Mouse (Mus musculus) limb, embryonic 12.5 days (tissue): ENCODE results near the gene Itga10. TPM values are rescaled to one million over a fixed set of nuclear protein-coding genes. Genes with fewer than 3 reads are reported as not detected.

Experiments
- ATAC-seq: fragments of 200-750 bp; cut with Nextera tagmentation; 2 replicates; pipeline ENCODE4 v1.8.0; 2017; ENCODE audit warnings: low read depth, moderate TSS enrichment; ENCODE audit not compliant: insufficient number of reproducible peaks, insufficient read depth, low FRiP score, low TSS enrichment
- H3K27ac ChIP-seq: fragments of 300-500 bp; sonication (generic); 2 replicates; pipeline ENCODE4 v1.5.1; 2016; ENCODE audit warnings: mild to moderate bottlenecking, moderate library complexity
- H3K27me3 ChIP-seq: fragments of 300-500 bp; sonication (generic); 2 replicates; pipeline ENCODE4 v1.6.1; 2016; ENCODE audit warnings: mild to moderate bottlenecking, moderate library complexity
- H3K36me3 ChIP-seq: fragments of 300-500 bp; sonication (generic); 2 replicates; pipeline ENCODE4 v1.6.1; 2016; ENCODE audit warnings: mild to moderate bottlenecking, moderate library complexity
- H3K4me1 ChIP-seq: fragments of 300-500 bp; sonication (generic); replicated peaks from 2 replicates; pipeline ENCODE4 v1.6.1; 2016
- H3K4me2 ChIP-seq: fragments of 300-500 bp; sonication (generic); 2 replicates; pipeline ENCODE4 v1.6.1; 2016; ENCODE audit warnings: mild to moderate bottlenecking, moderate library complexity
- H3K4me3 ChIP-seq: fragments of 300-500 bp; sonication (generic); replicated peaks from 2 replicates; pipeline ENCODE4 v1.5.1; 2016; ENCODE audit warnings: mild to moderate bottlenecking
- H3K9ac ChIP-seq: fragments of 300-500 bp; sonication (generic); replicated peaks from 2 replicates; pipeline ENCODE4 v1.6.1; 2016; ENCODE audit warnings: mild to moderate bottlenecking, moderate library complexity
- H3K9me3 ChIP-seq: fragments of 300-500 bp; sonication (generic); 2 replicates; pipeline ENCODE4 v1.6.1; 2016; ENCODE audit warnings: mild to moderate bottlenecking, moderate library complexity
- WGBS: fragments of 180-500 bp; shearing (Covaris S2); methylation state at CpG from one replicate; pipeline ENCODE4 v1.1.7; 2016; 5-methylcytosine and 5-hydroxymethylcytosine counted together
- polyA plus RNA-seq: library from polyadenylated mRNA; unstranded; fragments of >200 nt; fragmentation: Nextera tagmentation; extraction: Ambion mirVana; gene quantifications from 2 replicates; pipeline ENCODE4 v1.2.1, GENCODE M21; 2016

Itga10 gene
- polyA plus RNA-seq, 1 experiment from 2014 or later: 0.76 TPM

DNA sequence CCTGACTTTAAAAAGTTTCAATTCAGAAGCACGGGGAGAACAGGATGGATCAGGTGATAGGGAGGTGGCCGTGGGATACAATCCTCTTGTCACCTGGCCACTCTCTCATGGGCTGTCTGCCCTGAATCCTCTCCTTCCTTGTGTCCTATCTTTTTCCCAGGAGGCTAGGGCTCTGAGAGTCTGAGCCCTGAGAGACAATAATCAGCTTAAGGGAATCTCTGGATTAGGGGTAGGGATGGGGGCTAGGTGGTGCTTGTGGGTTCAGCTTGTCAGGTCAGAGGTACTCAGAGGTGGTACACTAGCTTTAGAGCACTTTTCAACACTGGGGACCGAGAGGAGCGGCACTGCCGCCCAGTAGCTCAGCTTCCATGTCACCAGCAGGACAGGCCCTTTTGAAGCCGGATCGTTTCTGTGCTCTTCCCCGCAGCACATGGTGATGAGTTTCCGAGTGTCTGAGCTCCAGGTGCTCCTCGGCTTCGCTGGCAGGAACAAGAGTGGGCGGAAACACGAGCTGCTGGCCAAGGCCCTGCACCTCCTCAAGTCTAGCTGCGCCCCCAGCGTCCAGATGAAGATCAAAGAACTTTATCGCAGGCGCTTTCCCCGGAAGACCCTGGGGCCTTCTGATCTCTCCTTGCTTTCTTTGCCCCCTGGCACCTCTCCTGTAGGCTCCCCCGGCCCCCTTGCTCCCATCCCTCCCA is 53.8 kb downstream of the Itga10 start:
- 0 out of 2 replicates have a peak overlapping the region, but pooled peaks have one; percentile 21 for H3K4me2 ChIP-seq
- no peak for ATAC-seq
- peaks cover 32% of the 10 kb centered on the region for H3K4me1 ChIP-seq
- H3K9ac ChIP-seq: no peak overlapping the region
- H3K27ac ChIP-seq: no peak overlapping the region
- H3K36me3 ChIP-seq: peaks cover 47% of the 10 kb centered on the region
- no peaks in the 10 kb centered on the region for H3K27me3 ChIP-seq
- no peaks in the 10 kb centered on the region for H3K9me3 ChIP-seq
- 27% methylated on average over 19 of the region's 19 CpGs for WGBS
- H3K4me3 ChIP-seq: no peak overlapping the region

DNA sequence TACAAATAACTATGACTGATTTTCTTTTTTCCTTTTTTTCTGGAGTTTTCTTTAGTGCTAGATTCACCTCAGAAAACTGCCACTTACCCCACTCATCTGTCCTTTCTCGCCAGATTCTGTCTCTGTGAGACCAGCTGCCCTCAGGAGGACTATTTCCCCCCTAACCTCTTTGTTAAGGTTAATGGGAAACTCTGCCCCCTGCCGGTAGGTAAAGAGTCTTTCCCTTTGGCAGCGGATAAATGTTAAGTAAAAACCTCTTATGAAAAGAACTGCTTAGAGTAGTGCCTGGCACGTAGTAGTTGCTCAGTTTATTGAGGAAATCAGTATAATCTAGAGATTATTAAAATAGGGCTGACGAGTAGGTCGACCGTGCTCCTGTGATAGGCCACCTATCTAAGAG is 55.0 kb downstream of the Itga10 start:
- Histone ChIP-seq H3K27me3 (no peaks in the 10 kb centered on the region), H3K9ac (no peak overlapping the region), H3K36me3 (peaks cover 59% of the 10 kb centered on the region), H3K4me1 (peaks cover 26% of the 10 kb centered on the region), H3K9me3 (no peaks in the 10 kb centered on the region), H3K4me2 (no peak overlapping the region), H3K27ac (no peak overlapping the region), H3K4me3 (no peak overlapping the region)
- whole genome bisulfite sequencing: 59% methylated on average over 7 of the region's 7 CpGs
- no peak for ATAC-seq

DNA sequence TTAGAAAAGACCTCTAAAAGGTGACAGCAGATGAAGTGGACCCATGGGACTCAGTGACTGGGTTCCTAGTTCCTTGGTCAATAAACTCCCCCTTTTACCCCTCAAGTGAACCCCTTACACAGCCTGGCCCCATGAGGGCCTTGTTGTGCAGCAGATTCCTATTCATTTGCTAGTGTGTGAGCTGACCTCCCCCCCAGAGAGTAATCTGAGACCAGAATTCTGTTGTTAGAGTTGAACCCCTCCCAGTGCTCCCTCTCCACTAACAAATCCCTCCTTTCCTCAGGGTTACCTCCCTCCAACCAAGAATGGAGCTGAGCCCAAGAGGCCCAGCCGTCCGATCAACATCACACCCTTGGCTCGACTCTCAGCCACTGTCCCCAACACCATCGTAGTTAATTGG is 55.6 kb downstream of the Itga10 start:
- H3K36me3 ChIP-seq: peaks cover 61% of the 10 kb centered on the region
- ATAC-seq: no peak
- no peaks in the 10 kb centered on the region for H3K27me3 ChIP-seq
- H3K4me2 ChIP-seq: no peak overlapping the region
- peaks cover 20% of the 10 kb centered on the region for H3K4me1 ChIP-seq
- no peak overlapping the region for H3K9ac ChIP-seq
- no peaks in the 10 kb centered on the region for H3K9me3 ChIP-seq
- no peak overlapping the region; the same call in 1 of the 2 replicates for H3K27ac ChIP-seq
- 87% methylated on average over 4 of the region's 4 CpGs for WGBS
- no peak overlapping the region for H3K4me3 ChIP-seq

DNA sequence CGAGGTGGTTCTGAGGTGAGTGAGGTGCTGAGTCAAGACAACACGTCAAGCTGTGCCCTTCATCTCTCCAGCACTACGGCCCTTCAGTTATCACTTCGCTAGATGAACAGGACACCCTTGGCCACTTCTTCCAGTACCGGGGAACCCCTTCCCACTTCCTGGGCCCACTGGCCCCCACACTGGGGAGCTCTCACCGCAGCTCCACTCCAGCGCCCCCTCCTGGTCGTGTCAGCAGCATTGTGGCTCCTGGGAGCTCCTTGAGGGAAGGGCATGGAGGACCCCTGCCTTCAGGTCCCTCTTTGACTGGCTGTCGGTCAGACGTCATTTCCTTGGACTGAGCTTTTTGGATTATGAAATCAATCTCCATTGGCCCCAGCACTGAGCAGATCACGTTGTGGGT is 59.4 kb downstream of the Itga10 start:
- Histone ChIP-seq H3K9ac (no peak overlapping the region), H3K27ac (no peak overlapping the region), H3K9me3 (no peaks in the 10 kb centered on the region), H3K36me3 (peaks cover 64% of the 10 kb centered on the region), H3K4me1 (peaks cover 5% of the 10 kb centered on the region; the same call in 1 of the 2 replicates), H3K27me3 (peaks cover 13% of the 10 kb centered on the region), H3K4me3 (no peak overlapping the region), H3K4me2 (no peak overlapping the region)
- 73% methylated on average over 11 of the region's 11 CpGs for WGBS
- no peak for ATAC-seq

DNA sequence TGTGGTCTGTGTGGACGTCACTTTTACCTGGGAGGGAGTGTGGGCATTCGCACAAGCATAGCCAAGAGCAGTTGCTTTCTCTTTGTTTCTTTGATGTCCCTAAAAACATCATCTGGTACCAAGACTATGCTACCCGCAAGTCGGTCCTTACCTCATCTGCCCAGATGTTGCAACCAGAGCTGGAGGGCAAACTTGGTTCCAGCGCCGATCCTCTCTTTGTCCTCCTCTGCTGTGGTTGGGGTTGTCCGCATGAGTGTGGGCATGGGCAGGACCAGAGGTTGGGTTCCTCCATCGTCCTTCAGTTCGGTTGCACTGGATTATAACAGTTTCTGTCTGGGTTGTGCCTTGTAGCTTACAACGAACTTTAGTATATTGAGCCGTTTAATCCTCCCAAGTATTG is 60.8 kb downstream of the Itga10 start:
- peaks cover 64% of the 10 kb centered on the region for H3K36me3 ChIP-seq

DNA sequence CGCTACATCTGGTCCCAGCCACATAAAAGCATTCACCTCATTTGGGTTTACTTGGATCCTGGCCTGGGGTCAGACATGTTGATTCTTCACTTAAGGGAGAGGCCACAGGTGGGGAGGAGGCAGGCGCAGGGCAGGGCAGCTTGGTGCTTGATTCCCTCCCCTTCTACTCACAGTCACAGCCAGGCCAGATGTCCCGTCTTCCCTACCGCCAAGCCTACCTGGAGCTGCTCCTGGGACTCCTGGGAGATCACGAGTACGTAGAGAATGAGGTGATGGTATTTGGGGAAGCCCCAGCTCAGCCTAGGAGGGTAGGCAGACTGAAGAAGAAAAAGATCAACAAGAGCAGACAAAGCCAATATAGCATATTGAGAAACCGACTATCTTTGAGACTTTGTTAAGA is 61.6 kb downstream of the Itga10 start:
- H3K36me3 ChIP-seq: peaks cover 64% of the 10 kb centered on the region
- no peak for ATAC-seq
- peaks cover 5% of the 10 kb centered on the region; the same call in 1 of the 2 replicates for H3K4me1 ChIP-seq
- H3K9ac ChIP-seq: no peak overlapping the region
- no peak overlapping the region for H3K27ac ChIP-seq
- peaks cover 13% of the 10 kb centered on the region for H3K27me3 ChIP-seq
- no peaks in the 10 kb centered on the region for H3K9me3 ChIP-seq
- no peak overlapping the region for H3K4me3 ChIP-seq
- H3K4me2 ChIP-seq: no peak overlapping the region
- WGBS: 65% methylated on average over 7 of the region's 7 CpGs

More for the DNA sequence above, 60.8 kb downstream of the Itga10 start:
- ATAC-seq: no peak
- no peak overlapping the region for H3K4me2 ChIP-seq
- no peak overlapping the region for H3K4me3 ChIP-seq
- H3K9me3 ChIP-seq: no peaks in the 10 kb centered on the region
- no peak overlapping the region for H3K27ac ChIP-seq
- H3K27me3 ChIP-seq: peaks cover 13% of the 10 kb centered on the region
- peaks cover 5% of the 10 kb centered on the region; the same call in 1 of the 2 replicates for H3K4me1 ChIP-seq
- 91% methylated on average over 11 of the region's 11 CpGs for WGBS
- H3K9ac ChIP-seq: no peak overlapping the region

DNA sequence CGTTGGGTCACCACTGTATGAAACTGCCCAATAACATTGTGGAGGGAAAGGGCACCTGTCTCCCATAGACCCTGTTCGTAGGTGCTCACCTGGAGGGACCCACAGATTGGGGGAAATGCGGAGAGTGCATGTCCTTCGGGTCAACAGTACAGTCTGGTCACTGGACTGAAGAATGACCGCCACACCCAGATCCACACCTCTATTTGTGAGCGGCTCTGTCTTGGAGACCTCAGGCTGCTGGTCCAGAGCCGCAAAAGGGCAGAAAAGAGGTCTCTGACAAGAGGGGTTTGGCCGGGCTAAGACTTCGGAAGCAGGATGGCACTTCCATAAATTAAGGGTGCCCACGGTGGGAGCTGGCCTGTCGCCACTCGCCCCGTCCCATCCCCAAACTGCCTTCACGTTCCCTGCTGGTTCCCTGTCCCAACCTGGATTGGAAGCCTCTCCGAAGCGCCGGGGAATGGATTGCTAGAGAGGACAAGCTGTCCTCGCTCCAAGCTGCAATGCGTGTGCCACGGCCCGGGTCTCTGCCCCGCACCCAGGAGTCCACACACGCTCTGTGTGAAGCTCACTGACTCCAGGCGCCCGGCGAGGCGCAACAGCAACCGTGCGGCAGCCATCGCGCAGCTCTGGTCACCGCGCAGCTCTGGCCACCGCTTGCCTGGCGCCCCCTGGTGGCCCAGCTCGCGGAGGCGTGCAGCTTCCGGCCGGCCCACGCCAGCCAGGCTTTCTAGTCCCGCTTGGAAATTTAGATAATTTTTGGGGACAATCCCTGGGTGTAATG is 62.7 kb downstream of the Itga10 start, which contains the start of gene Nudt17:
TSS of gene Nudt17 (minus strand) at position 660 of the 781 bp plus-strand sequence.
- H3K36me3 ChIP-seq: peaks cover 65% of the 10 kb centered on the region
- 6% methylated on average over 42 of the region's 42 CpGs for WGBS
- peak within 1 kb of the TSS; percentile 89 for H3K4me2 ChIP-seq
- H3K9ac ChIP-seq: peak within 1 kb of the TSS; percentile 72
- peak; percentile 83 for ATAC-seq
- H3K27ac ChIP-seq: no peak within 1 kb of the TSS
- no peaks in the 10 kb centered on the region for H3K9me3 ChIP-seq
- H3K4me3 ChIP-seq: peak within 1 kb of the TSS; percentile 50
- peaks cover 5% of the 10 kb centered on the region; the same call in 1 of the 2 replicates for H3K4me1 ChIP-seq
- peaks cover 13% of the 10 kb centered on the region for H3K27me3 ChIP-seq

DNA sequence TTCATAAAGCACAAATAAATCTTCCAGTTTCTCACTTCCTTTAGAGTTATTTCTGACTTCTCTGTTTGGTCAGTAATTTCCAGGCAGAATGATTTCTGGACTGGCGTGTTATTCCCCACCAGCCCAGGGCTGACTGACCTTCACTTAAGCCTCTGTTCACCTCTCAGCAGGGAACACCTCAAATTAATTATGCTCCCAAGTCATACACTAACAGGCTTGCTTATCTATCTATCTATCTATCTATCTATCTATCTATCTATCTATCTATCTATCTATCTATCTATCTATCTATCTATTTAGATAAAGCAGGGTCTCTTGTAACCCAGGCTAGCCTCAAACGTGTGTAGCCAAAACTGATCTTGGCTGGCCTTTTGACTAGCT is 63.3 kb downstream of the Itga10 start:
- Histone ChIP-seq H3K4me3 (no peak overlapping the region), H3K9ac (no peak overlapping the region), H3K4me2 (peak overlapping the region; percentile 89; the same call in 1 of the 2 replicates), H3K36me3 (peaks cover 65% of the 10 kb centered on the region), H3K4me1 (peaks cover 5% of the 10 kb centered on the region; the same call in 1 of the 2 replicates), H3K27me3 (peaks cover 13% of the 10 kb centered on the region), H3K27ac (no peak overlapping the region), H3K9me3 (no peaks in the 10 kb centered on the region)
- ATAC-seq: no peak
- 50% methylated on average over 2 of the region's 2 CpGs for WGBS

Other genes starting within 250 kb of the Itga10 start
- gene BC107364, start 193.3 kb upstream of the Itga10 start, polyA plus RNA-seq: not detected in 2 replicates
- 7.8 and 8.5 TPM in 2 replicates for gene Hfe2, start 120.4 kb upstream of the Itga10 start, polyA plus RNA-seq
- gene Txnip, start 87.6 kb upstream of the Itga10 start, polyA plus RNA-seq: 68.2 and 70.9 TPM in 2 replicates
- 0.72 and 1.5 TPM in 2 replicates for gene Gm16253, start 68.6 kb upstream of the Itga10 start, polyA plus RNA-seq
- 48.5 and 50.4 TPM in 2 replicates for gene Polr3gl, start 51.4 kb upstream of the Itga10 start, polyA plus RNA-seq
- 1.5 and 2.2 TPM in 2 replicates for gene Ankrd34a, start 48.9 kb upstream of the Itga10 start, polyA plus RNA-seq
- gene Lix1l, start 44.4 kb upstream of the Itga10 start, polyA plus RNA-seq: 5.7 and 6.8 TPM in 2 replicates
- 176 and 192 TPM in 2 replicates for gene Rbm8a, start 15.7 kb upstream of the Itga10 start, polyA plus RNA-seq
- gene Pex11b, start 10.2 kb upstream of the Itga10 start, polyA plus RNA-seq: 53.9 and 55.3 TPM in 2 replicates
- 0.06 and 0.17 TPM in 2 replicates for gene Gm42957, start 10.1 kb upstream of the Itga10 start, polyA plus RNA-seq
- 0.69 and 0.85 TPM in 2 replicates for gene Ankrd35, start 24.5 kb downstream of the Itga10 start, polyA plus RNA-seq
- 70.2 and 70.8 TPM in 2 replicates for gene Pias3, start 50.8 kb downstream of the Itga10 start, polyA plus RNA-seq
- gene Nudt17, start 63.0 kb downstream of the Itga10 start, polyA plus RNA-seq: 13.5 and 13.7 TPM in 2 replicates
- 38.9 and 40.5 TPM in 2 replicates for gene Polr3c, start 82.0 kb downstream of the Itga10 start, polyA plus RNA-seq
- gene Rnf115, start 82.1 kb downstream of the Itga10 start, polyA plus RNA-seq: 64.4 and 66.0 TPM in 2 replicates
- not detected in 2 replicates for gene Pdzk1, start 183.7 kb downstream of the Itga10 start, polyA plus RNA-seq
- 0.08 and 0.14 TPM in 2 replicates for gene Cd160, start 183.8 kb downstream of the Itga10 start, polyA plus RNA-seq